Mouse (Mus musculus) MEL (cell line): Measurements from ENCODE around the gene Axin1.

Experiments used
- EP300 ChIP-seq, 2 experiments: IDR thresholded peaks; 2 replicates each; pipeline ENCODE4 v1.6.1; 2011; ENCODE audit warnings: improper control_type of control experiment in 2 of 2, low read length in 2 of 2, low read depth in 1 of 2, mild to moderate bottlenecking in 1 of 2
- MEF2A ChIP-seq: IDR thresholded peaks from 2 replicates; pipeline ENCODE4 v1.6.1; 2014; ENCODE audit warnings: low read depth, mild to moderate bottlenecking, inconsistent platforms, low read length, improper control_type of control experiment; ENCODE audit not compliant: poor library complexity, insufficient replicate concordance, severe bottlenecking; ENCODE audit errors: extremely low read depth
- POLR2A ChIP-seq, 2 experiments: IDR thresholded peaks; 2 replicates each; pipeline ENCODE4 v1.6.1; 2011 to 2012; ENCODE audit warnings: low read length in 2 of 2, mild to moderate bottlenecking in 2 of 2, control low read depth in 1 of 2, improper control_type of control experiment in 1 of 2, low read depth in 1 of 2, moderate library complexity in 1 of 2; ENCODE audit not compliant: control insufficient read depth in 1 of 2, insufficient read depth in 1 of 2, poor library complexity in 1 of 2
- POLR2AphosphoS5 ChIP-seq: IDR thresholded peaks from 2 replicates; pipeline ENCODE4 v1.6.1; 2012; ENCODE audit warnings: low read depth, borderline replicate concordance, mild to moderate bottlenecking, inconsistent platforms, low read length, moderate library complexity, mixed read lengths
- SMC3 ChIP-seq: IDR thresholded peaks from 2 replicates; pipeline ENCODE4 v1.6.1; 2011; ENCODE audit warnings: low read depth, low read length, improper control_type of control experiment

- TF ChIP-seq MEF2A: no peak
- no peak for TF ChIP-seq POLR2A (IDR thresholded peaks at IDR 0.05; ENCODE audit: control insufficient read depth in 1 of 2, insufficient read depth in 1 of 2, low read depth in 1 of 2, low read length in 2 of 2, poor library complexity in 1 of 2)
- no peak for TF ChIP-seq POLR2AphosphoS5
- TF ChIP-seq SMC3: 0 out of 2 replicates have a peak, but pooled peaks have one; percentile 3
- no peak for TF ChIP-seq EP300 (IDR thresholded peaks at IDR 0.05; ENCODE audit: low read depth in 1 of 2, low read length in 2 of 2)
These were observed 95.9 kb downstream of the Axin1 start for GRCm38 (mm10) chr17:26234386-26234785.
